ENCODE assay signal across 8 mouse cellular contexts in genomic region chr6:133724627-133725026, GRCm38 (mm10).
DNase-seq lines count a peak whose midpoint lies in the region; ATAC-seq and TF ChIP-seq lines count a peak whose summit lies in the region.
"Not testable (repeated sequence)": the region's sequence is repeated elsewhere in the genome, so short reads cannot be mapped to it uniquely, and the experiment has no call there.

No protein-coding gene starts in this region.

- H3K27ac ChIP-seq in ES-E14 (ENCODE audit: insufficient read depth, low read depth, low read length, poor library complexity, severe bottlenecking); intestine, postnatal 0 days (ENCODE audit: low read depth, low read length); liver, postnatal 0 days (ENCODE audit: low read depth): not testable (repeated sequence)

- not testable (repeated sequence) for H3K36me3 ChIP-seq in E14TG2a.4 (ENCODE audit: insufficient read depth, low read length); ES-E14 (ENCODE audit: control insufficient read depth, insufficient read depth, low read length, poor library complexity, severe bottlenecking); intestine, postnatal 0 days (ENCODE audit: control insufficient read depth, insufficient read depth); liver, postnatal 0 days (replicated peaks; ENCODE audit: insufficient read depth, low read length)

- H3K4me1 ChIP-seq in E14TG2a.4 (replicated peaks; ENCODE audit: low read depth, low read length); ES-E14 (ENCODE audit: control insufficient read depth in 2 of 2, insufficient read depth in 2 of 2, low read length in 2 of 2, poor library complexity in 1 of 2); intestine, postnatal 0 days (replicated peaks; ENCODE audit: control insufficient read depth, insufficient read depth, low read length); liver, postnatal 0 days (ENCODE audit: insufficient read depth): not testable (repeated sequence)

- peak; percentile 30 for DNase-seq in ES-E14 (ENCODE audit: low read depth, low spot score)
- DNase-seq in ZHBTc4 (ENCODE audit: low read depth, low spot score): peak; percentile 73
- DNase-seq in kidney, adult 9 months: peak; percentile 33
- peak; percentile 22 to 23 for DNase-seq in kidney, postnatal 4 days
- not testable (repeated sequence) for DNase-seq in liver, postnatal 0 days
- DNase-seq in thymus, postnatal 4 days: peak; percentile 25

- not testable (repeated sequence) for H3K4me3 ChIP-seq in E14TG2a.4 (replicated peaks; ENCODE audit: low read length); ES-E14 (ENCODE audit: insufficient read depth in 1 of 2, low read depth in 1 of 2, low read length in 2 of 2, poor library complexity in 1 of 2, severe bottlenecking in 1 of 2); intestine, postnatal 0 days (ENCODE audit: low read depth, low read length); liver, postnatal 0 days (ENCODE audit: low read depth, low read length)

- not testable (repeated sequence) for H3K9ac ChIP-seq in ES-E14 (ENCODE audit: insufficient read depth, low read depth, low read length, poor library complexity, severe bottlenecking); intestine, postnatal 0 days (ENCODE audit: low read depth, low read length); liver, postnatal 0 days (replicated peaks)

- in situ Hi-C loops in ES-E14 (cut with MboI; ENCODE audit: low sequenced_read_pairs in 2 of 2, unreplicated experiment in 2 of 2): loop anchor here in 1 of 2 experiments (25.0 kb wide), 1 partner anchor 138 kb away; the partner anchor contains the start of gene Kap

- H3K4me2 ChIP-seq in intestine, postnatal 0 days (replicated peaks; ENCODE audit: low read depth); liver, postnatal 0 days (ENCODE audit: low read depth, low read length): not testable (repeated sequence)

- 69% methylated on average over 6 of the region's 6 CpGs for WGBS in intestine, postnatal 0 days
- 58% methylated on average over 6 of the region's 6 CpGs for WGBS in liver, postnatal 0 days (ENCODE audit: insufficient replicate concordance)

- ATAC-seq in intestine, postnatal 0 days; liver, postnatal 0 days: not testable (repeated sequence)

- H3K27me3 ChIP-seq in E14TG2a.4 (ENCODE audit: insufficient read depth, low read length); intestine, postnatal 0 days (replicated peaks; ENCODE audit: control insufficient read depth, insufficient read depth, low read length); liver, postnatal 0 days (ENCODE audit: insufficient read depth, low read length): not testable (repeated sequence)

- TF ChIP-seq CTCF in E14TG2a.4 (conservative IDR thresholded peaks at IDR 0.05; ENCODE audit: low read length): peak; percentile 65
- peak; percentile 6; the same call in 1 of the 2 replicates for TF ChIP-seq CTCF in intestine, postnatal 0 days (IDR thresholded peaks at IDR 0.05; ENCODE audit: low read depth)
- peak; percentile 8; the same call in 1 of the 2 replicates for TF ChIP-seq CTCF in liver, postnatal 0 days (IDR thresholded peaks at IDR 0.05; ENCODE audit: low read depth)

- not testable (repeated sequence) for TF ChIP-seq EP300 in liver, postnatal 0 days (IDR thresholded peaks at IDR 0.05; ENCODE audit: low read depth)

- H3K9me3 ChIP-seq in E14TG2a.4 (ENCODE audit: low read length); ES-E14 (ENCODE audit: control insufficient read depth, insufficient read depth, low read depth, low read length); intestine, postnatal 0 days (ENCODE audit: control insufficient read depth); liver, postnatal 0 days (ENCODE audit: low read length): not testable (repeated sequence)

Comparison
In these comparisons a context has a peak if more than half of its experiments do, and no peak if none do; other contexts are left out.
1. CTCF ChIP-seq: peak in every context shown above with its lines; median percentile 65 in E14TG2a.4; 8 in liver, postnatal 0 days; 6 in intestine, postnatal 0 days.